Mouse (Mus musculus): ENCODE measurements at regions not wholly inside any gene's neighbourhood (a gene's known extent, or its start where the extent isn't known, plus 50 kb on each side); places are given as distances from the start of the nearest gene placed in this dataset.

DNA sequence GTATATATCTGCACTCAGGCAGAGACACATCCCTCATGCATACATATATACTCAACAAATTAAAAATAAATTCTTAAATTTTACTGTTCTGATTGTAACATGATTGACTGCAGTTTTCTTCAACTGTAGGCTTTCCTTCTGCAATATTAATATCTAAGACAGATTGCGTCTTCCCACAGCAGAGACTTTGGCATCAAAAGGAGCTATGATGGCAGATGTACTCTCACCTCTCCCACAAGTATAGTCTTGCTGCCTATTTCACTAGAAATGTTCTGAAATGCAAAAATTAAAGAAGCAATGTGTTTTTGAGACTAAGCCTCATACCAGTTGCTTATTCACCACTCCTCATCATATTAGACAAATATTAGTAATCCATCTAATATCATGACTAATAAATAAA is 356.5 kb downstream of the Dnah5 start:
- no peak for TF ChIP-seq POLR2A (IDR thresholded peaks at IDR 0.05; ENCODE audit: extremely low read depth, insufficient read depth, low read length)
- TF ChIP-seq CTCF (IDR thresholded peaks at IDR 0.05; ENCODE audit: extremely low read depth, insufficient read depth, low read length): no peak
- H3K4me3 ChIP-seq (ENCODE audit: insufficient read depth, low read length): no peak overlapping the region
- peak overlapping the region; percentile 73 for H3K27ac ChIP-seq (ENCODE audit: insufficient read depth, low read length)
- H3K4me1 ChIP-seq (ENCODE audit: control insufficient read depth, insufficient read depth, low read length): peaks cover 2% of the 10 kb centered on the region; the same call in 1 of the 2 replicates

DNA sequence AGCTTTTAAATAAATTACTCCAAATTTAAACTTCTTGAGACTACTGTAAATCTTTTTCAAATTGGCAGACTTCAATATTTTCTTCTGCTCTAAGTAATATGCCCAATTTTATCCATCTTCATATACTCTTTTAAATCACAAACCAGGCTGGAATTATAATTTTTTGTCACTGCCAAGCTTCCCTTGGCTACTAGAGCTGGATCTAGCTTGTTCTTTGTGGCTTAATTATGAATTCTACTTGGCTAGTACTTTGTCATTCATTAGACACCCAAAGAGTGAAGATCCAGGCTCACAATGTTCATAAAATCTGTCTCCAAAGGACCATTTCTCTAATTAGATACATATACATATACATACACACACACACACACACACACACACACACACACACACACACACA is 391.7 kb downstream of the Dnah5 start:
- Histone ChIP-seq H3K4me1 (ENCODE audit: control insufficient read depth, insufficient read depth, low read length) (no peaks in the 10 kb centered on the region; the same call in 1 of the 2 replicates), H3K4me3 (ENCODE audit: insufficient read depth, low read length) (no peak overlapping the region), H3K27ac (ENCODE audit: insufficient read depth, low read length) (no peak overlapping the region)
- TF ChIP-seq CTCF (IDR thresholded peaks at IDR 0.05; ENCODE audit: extremely low read depth, insufficient read depth, low read length): no peak
- no peak for TF ChIP-seq POLR2A (IDR thresholded peaks at IDR 0.05; ENCODE audit: extremely low read depth, insufficient read depth, low read length)

DNA sequence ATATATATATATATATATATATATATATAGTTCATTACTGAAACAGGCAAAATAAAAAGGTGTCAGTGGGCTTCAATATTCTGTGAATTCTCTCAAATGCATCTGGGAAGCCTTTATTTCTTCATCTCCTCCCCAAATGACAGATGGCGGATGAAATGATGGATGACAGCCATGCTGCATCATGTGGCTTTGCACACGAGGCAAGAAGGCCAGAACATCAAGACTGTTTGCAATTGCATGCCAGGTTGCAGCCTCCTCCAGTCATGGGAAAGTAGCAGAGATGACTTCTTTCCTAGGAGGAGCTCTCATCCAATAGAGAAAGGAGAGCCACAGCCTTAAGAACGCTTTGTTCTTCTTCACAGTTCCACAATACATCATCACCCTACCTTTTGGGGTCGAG is 392.2 kb downstream of the Dnah5 start:
- Histone ChIP-seq H3K27ac (ENCODE audit: insufficient read depth, low read length) (no peak overlapping the region), H3K4me1 (ENCODE audit: control insufficient read depth, insufficient read depth, low read length) (no peaks in the 10 kb centered on the region; the same call in 1 of the 2 replicates), H3K4me3 (ENCODE audit: insufficient read depth, low read length) (no peak overlapping the region)
- no peak for TF ChIP-seq CTCF (IDR thresholded peaks at IDR 0.05; ENCODE audit: extremely low read depth, insufficient read depth, low read length)
- TF ChIP-seq POLR2A (IDR thresholded peaks at IDR 0.05; ENCODE audit: extremely low read depth, insufficient read depth, low read length): no peak

DNA sequence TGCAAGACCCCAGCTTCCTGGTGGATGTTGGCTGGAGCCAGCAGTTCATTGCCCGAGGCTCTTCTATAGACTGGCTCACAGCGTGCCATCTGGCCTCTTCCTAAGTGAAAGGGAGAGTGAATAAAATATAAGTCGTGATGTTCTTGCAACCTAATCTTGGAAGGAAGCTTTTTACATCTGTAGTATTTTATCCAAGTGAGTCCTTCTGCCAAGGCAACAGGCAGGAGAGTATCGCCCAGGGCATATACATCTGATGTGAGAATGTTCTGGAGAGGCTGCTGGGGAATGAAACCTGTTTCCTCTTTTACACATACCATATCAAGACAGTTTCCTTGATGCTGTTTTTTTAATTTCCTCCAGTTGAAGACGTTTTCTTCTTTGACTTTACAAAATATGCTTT is 396.6 kb downstream of the Dnah5 start:
- Histone ChIP-seq H3K4me1 (ENCODE audit: control insufficient read depth, insufficient read depth, low read length) (no peaks in the 10 kb centered on the region; the same call in 1 of the 2 replicates), H3K27ac (ENCODE audit: insufficient read depth, low read length) (no peak overlapping the region), H3K4me3 (ENCODE audit: insufficient read depth, low read length) (no peak overlapping the region)
- TF ChIP-seq POLR2A (IDR thresholded peaks at IDR 0.05; ENCODE audit: extremely low read depth, insufficient read depth, low read length): no peak
- TF ChIP-seq CTCF (IDR thresholded peaks at IDR 0.05; ENCODE audit: extremely low read depth, insufficient read depth, low read length): no peak

DNA sequence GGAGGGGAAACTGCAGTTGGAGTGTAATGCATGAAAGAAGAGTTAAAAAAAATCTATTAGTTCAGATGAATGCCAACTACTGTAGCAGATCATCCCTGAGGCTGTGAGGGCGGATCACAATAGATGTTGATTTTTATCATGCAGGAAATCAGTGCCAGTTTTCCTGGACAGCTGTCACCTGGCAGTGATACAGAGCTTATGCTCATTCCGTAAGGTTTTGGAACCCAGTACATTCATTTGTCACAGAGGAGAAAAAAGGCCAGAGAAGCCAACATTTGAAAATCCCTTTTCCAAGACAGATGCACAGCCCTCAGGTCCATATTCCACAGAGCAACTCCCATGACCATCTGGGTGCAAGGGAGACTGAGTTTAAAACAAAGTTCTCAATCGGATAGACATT is 412.1 kb downstream of the Dnah5 start:
- Histone ChIP-seq H3K4me3 (ENCODE audit: insufficient read depth, low read length) (no peak overlapping the region), H3K27ac (ENCODE audit: insufficient read depth, low read length) (no peak overlapping the region), H3K4me1 (ENCODE audit: control insufficient read depth, insufficient read depth, low read length) (no peaks in the 10 kb centered on the region)
- TF ChIP-seq CTCF (IDR thresholded peaks at IDR 0.05; ENCODE audit: extremely low read depth, insufficient read depth, low read length) (no peak), POLR2A (IDR thresholded peaks at IDR 0.05; ENCODE audit: extremely low read depth, insufficient read depth, low read length) (no peak)

DNA sequence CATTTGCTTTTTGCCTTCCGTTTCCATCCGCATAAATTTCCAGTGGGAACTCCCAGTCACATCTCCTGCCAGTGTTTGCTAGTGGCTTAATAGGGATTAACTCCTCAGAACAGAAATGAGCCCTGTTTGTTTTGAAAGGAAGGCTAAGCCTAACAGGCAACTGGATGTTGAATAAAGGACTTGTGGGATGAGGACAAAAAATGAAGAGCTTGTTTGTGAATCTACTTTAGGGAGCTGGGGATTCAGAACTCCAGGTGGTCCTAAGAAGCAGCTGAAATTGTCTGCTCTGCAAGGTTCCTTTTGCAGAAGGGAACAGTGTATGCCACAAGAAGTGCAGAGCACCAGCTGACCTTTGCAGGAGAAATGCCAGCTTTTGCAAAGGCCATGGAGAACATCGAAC is 436.8 kb downstream of the Dnah5 start:
- H3K4me3 ChIP-seq (ENCODE audit: insufficient read depth, low read length): no peak overlapping the region
- no peak for TF ChIP-seq POLR2A (IDR thresholded peaks at IDR 0.05; ENCODE audit: extremely low read depth, insufficient read depth, low read length)
- TF ChIP-seq CTCF (IDR thresholded peaks at IDR 0.05; ENCODE audit: extremely low read depth, insufficient read depth, low read length): no peak
- H3K4me1 ChIP-seq (ENCODE audit: control insufficient read depth, insufficient read depth, low read length): no peaks in the 10 kb centered on the region
- no peak overlapping the region for H3K27ac ChIP-seq (ENCODE audit: insufficient read depth, low read length)

DNA sequence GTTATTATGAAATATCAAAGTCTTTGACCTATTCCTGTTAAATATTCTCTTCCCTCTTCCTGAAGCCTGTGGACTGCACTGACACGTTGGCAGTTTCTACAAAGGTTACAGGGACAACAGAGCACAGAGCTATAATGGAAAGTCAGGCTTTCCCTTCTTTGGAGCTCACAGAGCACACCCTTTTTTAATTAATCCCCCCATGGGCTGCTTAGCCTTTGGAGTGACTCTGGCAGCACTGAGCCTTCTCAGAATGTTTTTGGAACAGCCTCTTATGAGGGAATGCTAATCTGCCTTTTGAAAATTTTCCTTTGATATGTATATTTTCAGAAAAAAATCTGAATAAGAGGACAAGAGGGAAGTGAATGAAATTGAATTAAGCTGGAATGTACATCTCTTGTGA is 441.6 kb downstream of the Dnah5 start:
- H3K27ac ChIP-seq (ENCODE audit: insufficient read depth, low read length): no peak overlapping the region
- no peaks in the 10 kb centered on the region for H3K4me1 ChIP-seq (ENCODE audit: control insufficient read depth, insufficient read depth, low read length)
- TF ChIP-seq CTCF (IDR thresholded peaks at IDR 0.05; ENCODE audit: extremely low read depth, insufficient read depth, low read length) (no peak), POLR2A (IDR thresholded peaks at IDR 0.05; ENCODE audit: extremely low read depth, insufficient read depth, low read length) (no peak)
- H3K4me3 ChIP-seq (ENCODE audit: insufficient read depth, low read length): no peak overlapping the region

DNA sequence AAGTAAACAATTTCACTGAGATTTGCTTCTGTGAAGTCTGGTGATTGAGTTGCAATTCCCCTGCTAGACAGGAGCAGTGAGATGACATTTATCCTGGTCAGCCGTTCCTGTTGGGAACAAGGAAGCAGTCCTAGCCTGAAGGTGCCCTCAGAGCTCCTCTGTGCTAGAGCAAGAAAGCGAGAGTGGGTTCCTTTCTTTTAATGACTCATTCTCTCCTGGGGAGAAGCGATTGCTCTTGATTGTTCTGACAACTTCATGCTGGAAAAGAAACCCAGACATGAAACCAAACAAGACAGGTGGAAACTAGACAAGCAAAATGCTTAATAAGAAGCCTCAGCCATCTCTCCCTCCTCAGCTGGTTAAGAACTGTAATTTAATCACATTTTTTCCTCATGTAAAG is 450.4 kb downstream of the Dnah5 start:
- no peak overlapping the region for H3K4me3 ChIP-seq (ENCODE audit: insufficient read depth, low read length)
- H3K4me1 ChIP-seq (ENCODE audit: control insufficient read depth, insufficient read depth, low read length): no peaks in the 10 kb centered on the region
- no peak overlapping the region for H3K27ac ChIP-seq (ENCODE audit: insufficient read depth, low read length)
- no peak for TF ChIP-seq CTCF (IDR thresholded peaks at IDR 0.05; ENCODE audit: extremely low read depth, insufficient read depth, low read length)
- TF ChIP-seq POLR2A (IDR thresholded peaks at IDR 0.05; ENCODE audit: extremely low read depth, insufficient read depth, low read length): no peak

DNA sequence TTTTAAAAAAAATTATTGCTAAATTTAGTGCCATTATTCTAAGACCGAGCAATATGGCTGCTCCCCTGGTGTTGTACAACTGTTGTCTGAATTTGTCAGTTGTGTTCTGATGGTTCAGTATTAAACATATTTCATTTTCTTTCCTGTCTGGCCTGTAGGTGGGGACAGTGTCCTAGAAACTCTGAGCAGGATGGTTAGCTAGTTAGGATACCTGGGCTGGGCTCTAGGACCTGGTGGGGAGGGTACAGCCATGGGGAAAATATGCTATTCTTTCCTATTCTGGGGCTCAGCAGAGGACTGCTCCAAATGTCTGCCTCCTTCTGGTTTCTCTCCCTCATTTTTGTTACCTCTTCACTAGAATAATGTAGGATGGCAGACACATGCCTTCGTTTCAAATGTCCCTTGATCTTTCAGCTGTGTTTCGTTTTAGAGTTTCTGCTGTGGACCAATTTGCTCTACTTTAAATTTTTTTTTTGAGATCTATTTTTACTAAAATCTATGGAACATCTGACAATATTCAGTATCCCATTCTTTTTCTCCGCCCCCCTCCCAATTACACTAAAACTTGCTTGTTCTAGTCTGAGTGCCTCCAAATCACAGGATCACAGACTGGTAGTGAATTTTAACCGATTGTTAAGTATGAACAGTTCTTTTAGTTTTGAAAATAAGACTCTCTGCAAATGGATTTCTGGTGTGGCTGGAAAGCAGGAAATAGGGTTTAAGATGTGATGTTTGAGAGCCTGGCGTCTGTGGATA is 460.5 kb downstream of the Dnah5 start:
- Histone ChIP-seq H3K4me3 (ENCODE audit: insufficient read depth, low read length) (no peak overlapping the region), H3K4me1 (ENCODE audit: control insufficient read depth, insufficient read depth, low read length) (no peaks in the 10 kb centered on the region), H3K27ac (ENCODE audit: insufficient read depth, low read length) (no peak overlapping the region)
- no peak for TF ChIP-seq POLR2A (IDR thresholded peaks at IDR 0.05; ENCODE audit: extremely low read depth, insufficient read depth, low read length)
- peak; percentile 31; the same call in 1 of the 2 replicates for TF ChIP-seq CTCF (IDR thresholded peaks at IDR 0.05; ENCODE audit: extremely low read depth, insufficient read depth, low read length)
